Mouse (Mus musculus): ENCODE measurements around the gene Olfr1555-ps1. TPM values are rescaled to one million over a fixed set of nuclear protein-coding genes. Genes with fewer than 3 reads are reported as not detected.

Olfr1555-ps1 gene
- polyA plus RNA-seq, 1 experiment from 2014 or later, result not detected

DNA sequence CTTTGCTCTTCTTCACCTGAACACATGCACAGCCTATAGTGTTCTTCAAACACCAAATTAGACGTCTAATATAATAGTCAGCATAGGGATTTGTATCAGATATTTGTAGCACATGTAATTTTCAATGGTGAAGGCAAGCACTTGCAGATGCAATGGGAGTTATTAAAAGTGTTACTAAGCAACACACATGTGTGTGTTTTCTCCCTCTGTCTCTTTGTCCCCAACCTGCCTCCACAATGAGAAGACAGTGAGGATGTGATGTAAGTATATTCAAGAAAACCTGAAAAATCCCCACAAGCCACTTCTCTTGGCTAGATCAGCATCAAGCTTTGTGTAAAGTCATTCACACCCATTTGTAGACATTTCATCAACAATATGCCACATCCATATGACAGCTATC is 54.1 kb downstream of the Olfr1555-ps1 start, which contains the start of gene Olfr1428:
TSS of gene Olfr1428 (minus strand) at position 101 of the 400 bp plus-strand sequence.
- ATAC-seq (ENCODE audit: insufficient number of reproducible peaks, low FRiP score, low TSS enrichment, low read depth), result no peak
- no peaks in the 10 kb centered on the region for H3K9me3 ChIP-seq (ENCODE audit: control insufficient read depth, low read length)
- H3K36me3 ChIP-seq (ENCODE audit: control insufficient read depth, insufficient read depth, low read length), result no peaks in the 10 kb centered on the region
- WGBS, result 87% methylated on average over 1 of the region's 1 CpGs
- H3K4me1 ChIP-seq (ENCODE audit: control insufficient read depth, insufficient read depth, low read length), result no peaks in the 10 kb centered on the region
- H3K9ac ChIP-seq (ENCODE audit: low read length), result no peak within 1 kb of the TSS
- no peak within 1 kb of the TSS for H3K4me3 ChIP-seq (ENCODE audit: low read depth, low read length)
- DNase-seq (ENCODE audit: low spot score), result no peak
- H3K4me2 ChIP-seq (ENCODE audit: low read depth, severe bottlenecking), result no peak within 1 kb of the TSS
- H3K27ac ChIP-seq (replicated peaks; ENCODE audit: low read depth, low read length), result no peak within 1 kb of the TSS
- H3K27me3 ChIP-seq (ENCODE audit: control insufficient read depth, insufficient read depth, low read length), result no peaks in the 10 kb centered on the region

Other genes starting within 250 kb of the Olfr1555-ps1 start
- gene Osbp, start 204.2 kb downstream of the Olfr1555-ps1 start, polyA plus RNA-seq (2014; fragmentation: Nextera tagmentation; extraction: Ambion mirVana), result 6.1 and 7.2 TPM in 2 replicates
- not detected in 2 replicates for gene Olfr1423, start 128.8 kb downstream of the Olfr1555-ps1 start, polyA plus RNA-seq (2014; fragmentation: Nextera tagmentation; extraction: Ambion mirVana)
- gene Olfr1424, start 107.4 kb downstream of the Olfr1555-ps1 start, polyA plus RNA-seq (2014; fragmentation: Nextera tagmentation; extraction: Ambion mirVana), result not detected in 2 replicates
- gene Olfr1425, start 92.4 kb downstream of the Olfr1555-ps1 start, polyA plus RNA-seq (2014; fragmentation: Nextera tagmentation; extraction: Ambion mirVana), result not detected in 2 replicates
- not detected in 2 replicates for gene Olfr1426, start 78.1 kb downstream of the Olfr1555-ps1 start, polyA plus RNA-seq (2014; fragmentation: Nextera tagmentation; extraction: Ambion mirVana)
- gene Olfr1427, start 66.8 kb downstream of the Olfr1555-ps1 start, polyA plus RNA-seq (2014; fragmentation: Nextera tagmentation; extraction: Ambion mirVana), result not detected in 2 replicates
- gene Olfr1428, start 54.2 kb downstream of the Olfr1555-ps1 start, polyA plus RNA-seq (2014; fragmentation: Nextera tagmentation; extraction: Ambion mirVana), result not detected in 2 replicates
- not detected in 2 replicates for gene Olfr76, start 46.9 kb downstream of the Olfr1555-ps1 start, polyA plus RNA-seq (2014; fragmentation: Nextera tagmentation; extraction: Ambion mirVana)
- gene Olfr1431, start 30.5 kb upstream of the Olfr1555-ps1 start, polyA plus RNA-seq (2014; fragmentation: Nextera tagmentation; extraction: Ambion mirVana), result not detected in 2 replicates
- not detected in 2 replicates for gene Olfr1432, start 62.5 kb upstream of the Olfr1555-ps1 start, polyA plus RNA-seq (2014; fragmentation: Nextera tagmentation; extraction: Ambion mirVana)
- not detected in 2 replicates for gene Olfr262, start 71.5 kb upstream of the Olfr1555-ps1 start, polyA plus RNA-seq (2014; fragmentation: Nextera tagmentation; extraction: Ambion mirVana)
- gene Olfr235, start 90.9 kb upstream of the Olfr1555-ps1 start, polyA plus RNA-seq (2014; fragmentation: Nextera tagmentation; extraction: Ambion mirVana), result not detected in 2 replicates
- not detected in 2 replicates for gene Olfr1434, start 109.7 kb upstream of the Olfr1555-ps1 start, polyA plus RNA-seq (2014; fragmentation: Nextera tagmentation; extraction: Ambion mirVana)
- not detected in 2 replicates for gene Olfr1436, start 129.0 kb upstream of the Olfr1555-ps1 start, polyA plus RNA-seq (2014; fragmentation: Nextera tagmentation; extraction: Ambion mirVana)
- gene Olfr1437, start 155.0 kb upstream of the Olfr1555-ps1 start, polyA plus RNA-seq (2014; fragmentation: Nextera tagmentation; extraction: Ambion mirVana), result not detected in 2 replicates
- gene Olfr1438-ps1, start 165.8 kb upstream of the Olfr1555-ps1 start, polyA plus RNA-seq (2014; fragmentation: Nextera tagmentation; extraction: Ambion mirVana), result not detected in 2 replicates
- gene Olfr1440, start 217.2 kb upstream of the Olfr1555-ps1 start, polyA plus RNA-seq (2014; fragmentation: Nextera tagmentation; extraction: Ambion mirVana), result not detected in 2 replicates
- not detected in 2 replicates for gene Olfr1441, start 247.3 kb upstream of the Olfr1555-ps1 start, polyA plus RNA-seq (2014; fragmentation: Nextera tagmentation; extraction: Ambion mirVana)